Mouse (Mus musculus) forebrain, embryonic 14.5 days (tissue): Measurements from ENCODE around the gene Armcx4. TPM values are rescaled to one million over a fixed set of nuclear protein-coding genes. Genes with fewer than 3 reads are reported as not detected.

ENCODE experiments used
- ATAC-seq: fragments of 200-750 bp; cut with Nextera tagmentation; 2 replicates; pipeline ENCODE4 v1.8.0; 2017; ENCODE audit warnings: mild to moderate bottlenecking, moderate library complexity
- DNase-seq: peaks from one replicate; pipeline ENCODE4 v3.0.0-alpha.2; 2015; ENCODE audit warnings: low spot score
- H3K27ac ChIP-seq: fragments of 300-500 bp; sonication (generic); 2 replicates; pipeline ENCODE4 v1.5.1; 2014; ENCODE audit warnings: low read depth, mild to moderate bottlenecking, control low read depth, low read length, moderate library complexity
- H3K27me3 ChIP-seq: fragments of 300-500 bp; sonication (generic); replicated peaks from 2 replicates; pipeline ENCODE4 v1.6.1; 2014; ENCODE audit warnings: low read length, control low read depth, mixed read lengths; ENCODE audit not compliant: control insufficient read depth, insufficient read depth
- H3K36me3 ChIP-seq: fragments of 300-500 bp; sonication (generic); 2 replicates; pipeline ENCODE4 v1.6.1; 2014; ENCODE audit warnings: low read length, control low read depth; ENCODE audit not compliant: control insufficient read depth, insufficient read depth
- H3K4me1 ChIP-seq: fragments of 300-500 bp; sonication (generic); 2 replicates; pipeline ENCODE4 v1.6.1; 2014; ENCODE audit warnings: antibody characterized with exemption, low read length, control low read depth; ENCODE audit not compliant: control insufficient read depth, insufficient read depth
- H3K4me2 ChIP-seq: fragments of 300-500 bp; sonication (generic); 2 replicates; pipeline ENCODE4 v1.6.1; 2014; ENCODE audit warnings: mild to moderate bottlenecking, control low read depth, low read length
- H3K4me3 ChIP-seq: fragments of 300-500 bp; sonication (generic); 2 replicates; pipeline ENCODE4 v1.5.1; 2014; ENCODE audit warnings: low read depth, low read length, control low read depth
- H3K9ac ChIP-seq: fragments of 300-500 bp; sonication (generic); 2 replicates; pipeline ENCODE4 v1.6.1; 2014; ENCODE audit warnings: mild to moderate bottlenecking, low read length, control low read depth, moderate library complexity
- H3K9me3 ChIP-seq: fragments of 300-500 bp; sonication (generic); replicated peaks from 2 replicates; pipeline ENCODE4 v1.6.1; 2016; ENCODE audit warnings: low read length, control low read depth, mixed read lengths; ENCODE audit not compliant: control insufficient read depth
- WGBS: fragments of 180-500 bp; shearing (Covaris S2); extraction: QIAGEN DNeasy Blood & Tissue Kit; methylation state at CpG from one replicate; pipeline ENCODE4 v1.1.7; 2014; 5-methylcytosine and 5-hydroxymethylcytosine counted together
- polyA plus RNA-seq: library from polyadenylated mRNA; unstranded; fragments of >200 nt; fragmentation: Nextera tagmentation; extraction: Ambion mirVana; gene quantifications from 2 replicates; pipeline ENCODE4 v1.2.1, GENCODE M21; 2014

Armcx4 gene
- polyA plus RNA-seq: 6.0 and 6.2 TPM in 2 replicates

DNA sequence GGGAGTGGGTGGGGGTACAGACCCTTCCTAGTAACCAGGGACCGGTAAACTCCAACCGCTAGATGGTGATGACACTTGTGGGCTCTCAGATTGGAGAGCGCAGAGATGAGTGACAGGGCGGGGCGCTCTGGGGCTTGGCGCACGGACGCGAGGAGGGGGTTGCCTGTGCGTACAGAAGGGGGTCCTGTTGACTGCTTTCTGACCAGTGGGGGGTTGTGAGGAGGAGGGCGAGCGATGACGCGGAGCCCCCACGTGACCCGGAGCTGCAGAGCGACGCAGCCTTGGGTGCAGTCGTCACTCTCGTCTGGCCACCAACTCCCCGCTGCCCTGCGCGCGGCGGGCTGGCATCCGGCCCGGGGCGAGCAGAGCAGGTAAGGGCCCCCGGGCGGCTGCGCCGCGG lies at the start of gene Armcx4:
Armcx4 (plus strand) TSS at position 253 of the 400 bp plus-strand sequence.
- Histone ChIP-seq H3K4me2 (peak within 1 kb of the TSS; percentile 57), H3K4me3 (peak within 1 kb of the TSS; percentile 52), H3K27me3 (no peaks in the 10 kb centered on the region), H3K27ac (peak within 1 kb of the TSS; percentile 90), H3K4me1 (no peaks in the 10 kb centered on the region), H3K9me3 (no peaks in the 10 kb centered on the region), H3K9ac (peak within 1 kb of the TSS; percentile 77), H3K36me3 (peaks cover 30% of the 10 kb centered on the region)
- WGBS: 26% methylated on average over 32 of the region's 33 CpGs
- DNase-seq: peak; percentile 93
- ATAC-seq: peak; percentile 97

DNA sequence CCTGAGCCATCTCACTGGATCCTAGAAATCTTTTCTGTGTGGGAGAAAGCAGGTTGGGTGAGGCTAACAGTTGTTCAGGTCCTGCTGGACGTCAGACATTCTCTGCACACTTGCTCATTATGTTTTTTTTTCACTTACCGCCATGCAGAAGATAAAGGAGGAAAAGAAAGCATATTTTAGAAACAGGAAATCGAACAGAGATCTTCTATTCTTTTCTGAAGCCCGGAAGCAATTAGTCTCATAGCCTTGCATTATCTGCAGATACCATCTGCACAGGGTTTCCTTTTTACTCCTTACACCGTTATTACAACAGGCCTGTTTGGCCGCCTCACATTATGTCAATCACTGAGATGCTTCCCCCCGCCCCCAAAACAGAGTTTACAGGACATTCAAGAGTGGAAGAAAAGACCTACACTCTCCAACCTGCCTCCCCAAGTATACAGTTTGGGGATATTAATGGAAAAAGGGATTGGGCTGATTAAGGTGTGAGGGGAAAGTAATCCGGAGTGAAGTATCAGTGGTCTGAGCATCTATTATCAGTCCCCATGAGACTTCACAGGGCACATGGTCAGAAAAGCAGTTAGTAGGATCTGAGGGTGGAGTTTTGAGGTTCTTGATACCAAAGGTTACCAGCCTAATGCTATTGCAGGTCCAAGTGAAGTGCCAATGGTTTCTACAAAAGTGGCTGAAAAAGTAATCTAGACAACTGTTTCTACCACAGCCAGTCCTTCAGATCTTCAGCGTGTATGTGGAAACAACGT lies 45.1 kb upstream of the Armcx4 start:
- Histone ChIP-seq H3K4me1 (no peaks in the 10 kb centered on the region), H3K4me2 (no peak overlapping the region)

DNA sequence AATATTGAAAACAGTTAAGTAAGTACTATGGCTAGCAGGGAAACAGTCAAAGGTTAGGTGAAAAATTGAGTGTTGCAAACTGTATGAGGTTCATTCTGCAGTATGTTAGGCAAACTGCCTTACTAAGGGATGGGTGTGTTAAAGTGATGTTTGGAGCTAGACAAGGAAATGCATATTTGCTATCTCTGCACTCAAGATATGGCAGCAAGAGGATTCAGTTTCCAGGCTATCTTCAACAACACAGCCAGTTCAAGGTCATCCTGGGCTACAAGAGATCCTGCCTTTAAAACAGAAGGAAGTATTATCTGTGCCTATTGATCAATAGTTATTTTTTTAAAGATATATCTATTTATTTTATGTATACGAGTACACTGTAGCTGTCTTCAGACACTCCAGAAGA lies 40.0 kb upstream of the Armcx4 start:
- Histone ChIP-seq H3K36me3 (no peaks in the 10 kb centered on the region), H3K9ac (no peak overlapping the region), H3K27ac (no peak overlapping the region), H3K27me3 (no peaks in the 10 kb centered on the region), H3K9me3 (no peaks in the 10 kb centered on the region), H3K4me2 (no peak overlapping the region), H3K4me1 (no peaks in the 10 kb centered on the region), H3K4me3 (no peak overlapping the region)
- DNase-seq (no peak), ATAC-seq (no peak)
- 86% methylated on average over 1 of the region's 1 CpGs for WGBS

More for the DNA sequence above, 45.1 kb upstream of the Armcx4 start:
- no peak for ATAC-seq
- Histone ChIP-seq H3K27me3 (no peaks in the 10 kb centered on the region), H3K9me3 (no peaks in the 10 kb centered on the region), H3K4me3 (no peak overlapping the region), H3K9ac (no peak overlapping the region), H3K36me3 (no peaks in the 10 kb centered on the region), H3K27ac (no peak overlapping the region)
- 59% methylated on average over 10 of the region's 10 CpGs for WGBS
- no peak for DNase-seq

DNA sequence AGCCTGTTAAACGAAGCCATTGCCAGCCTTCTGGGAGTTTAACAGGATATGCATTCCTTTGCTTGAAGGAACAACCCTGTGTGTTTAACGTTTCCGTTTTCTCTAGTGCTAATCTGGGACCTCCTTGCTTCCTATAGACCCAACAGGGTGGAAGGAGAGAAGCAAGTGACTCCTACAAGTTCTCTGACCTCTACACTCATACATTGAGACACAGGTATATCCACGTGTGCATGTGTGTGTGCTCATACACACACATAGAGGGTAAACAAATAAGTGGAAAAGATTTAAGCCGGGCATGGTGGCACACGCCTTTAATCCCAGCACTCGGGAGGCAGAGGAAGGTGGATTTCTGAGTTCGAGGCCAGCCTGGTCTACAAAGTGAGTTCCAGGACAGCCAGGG lies 38.9 kb upstream of the Armcx4 start:
- WGBS: 85% methylated on average over 8 of the region's 8 CpGs
- Histone ChIP-seq H3K27me3 (no peaks in the 10 kb centered on the region), H3K4me1 (no peaks in the 10 kb centered on the region), H3K36me3 (no peaks in the 10 kb centered on the region), H3K9me3 (no peaks in the 10 kb centered on the region), H3K4me3 (no peak overlapping the region), H3K27ac (no peak overlapping the region), H3K9ac (no peak overlapping the region), H3K4me2 (no peak overlapping the region)
- ATAC-seq: no peak
- no peak for DNase-seq

DNA sequence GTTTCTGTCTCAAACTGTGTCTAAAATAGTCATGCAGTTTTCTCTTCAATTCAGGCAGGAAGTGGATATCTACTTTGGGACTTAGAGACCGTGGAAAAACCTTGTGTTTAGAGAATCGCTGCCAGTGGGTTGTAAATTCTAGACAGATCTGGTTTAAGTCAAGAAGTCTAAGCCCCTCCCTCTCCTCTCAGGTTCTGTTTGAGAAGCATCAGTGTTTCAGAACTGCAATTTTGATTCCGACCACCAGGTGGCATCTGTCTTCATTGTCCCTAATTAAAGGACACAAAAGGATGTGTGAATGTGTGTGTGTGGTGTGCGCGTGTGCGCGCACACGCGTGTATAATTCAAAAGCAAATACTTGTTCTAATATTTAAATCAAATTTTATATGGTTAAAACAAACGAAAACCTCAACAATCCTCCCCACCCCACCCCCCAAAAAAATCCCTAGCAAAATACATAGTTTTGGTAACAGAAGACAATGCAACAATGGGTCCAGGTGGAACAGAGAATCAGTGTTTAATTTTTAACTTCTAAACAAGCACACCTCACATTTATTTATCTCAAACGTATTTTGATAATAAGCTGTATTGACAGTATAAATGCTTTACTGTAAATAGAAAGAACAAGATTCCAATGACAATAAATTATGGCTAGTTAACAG lies 38.2 kb upstream of the Armcx4 start:
- peak; percentile 81 for ATAC-seq
- DNase-seq: peak; percentile 94
- H3K27ac ChIP-seq: no peak overlapping the region
- H3K4me1 ChIP-seq: no peaks in the 10 kb centered on the region
- H3K27me3 ChIP-seq: no peaks in the 10 kb centered on the region
- H3K9me3 ChIP-seq: no peaks in the 10 kb centered on the region
- WGBS: 23% methylated on average over 11 of the region's 11 CpGs
- H3K9ac ChIP-seq: no peak overlapping the region
- no peak overlapping the region for H3K4me3 ChIP-seq
- H3K36me3 ChIP-seq: no peaks in the 10 kb centered on the region
- H3K4me2 ChIP-seq: no peak overlapping the region

DNA sequence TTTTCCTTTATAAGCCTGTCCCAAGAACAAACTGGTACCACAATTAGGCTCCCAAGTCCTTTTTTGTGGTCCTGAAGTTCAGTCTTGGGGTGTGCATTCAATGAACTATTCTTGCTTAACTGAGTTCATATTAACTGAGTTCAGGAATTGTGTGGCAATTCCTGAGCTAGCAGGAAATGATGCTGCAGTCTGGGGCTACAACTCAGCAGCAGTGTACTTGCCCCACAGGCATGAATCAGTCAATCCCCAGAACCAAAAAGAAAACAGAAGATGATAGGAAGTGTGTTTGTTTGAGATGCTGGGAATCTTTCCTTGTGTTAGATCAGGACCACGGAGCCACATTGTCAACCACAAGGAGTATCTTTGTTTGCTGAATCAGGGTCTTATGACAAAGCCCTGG lies 34.3 kb upstream of the Armcx4 start:
- no peak for DNase-seq
- 61% methylated on average over 1 of the region's 1 CpGs for WGBS

DNA sequence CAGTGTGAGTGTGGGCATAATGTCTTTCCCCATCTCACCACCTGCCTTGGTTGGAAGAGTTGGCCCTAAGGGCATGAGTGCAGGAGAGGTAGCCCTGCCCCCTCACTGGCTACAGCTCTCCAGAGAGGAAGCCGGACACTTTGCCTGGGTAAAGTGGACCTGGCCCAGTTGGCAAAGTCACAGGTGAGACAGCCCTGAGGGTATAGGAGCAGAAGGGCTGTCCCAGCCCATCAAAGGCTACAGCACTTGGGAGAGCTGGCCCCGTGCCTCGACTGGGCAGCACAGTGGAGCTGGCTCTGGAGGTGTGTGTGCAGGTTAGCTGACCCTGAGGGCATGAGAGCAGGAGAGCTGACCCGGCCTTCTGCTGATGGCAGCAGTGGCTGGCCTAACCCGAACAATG lies 24.7 kb upstream of the Armcx4 start:
- WGBS: 78% methylated on average over 5 of the region's 5 CpGs
- Histone ChIP-seq H3K27ac (no peak overlapping the region), H3K9me3 (no peaks in the 10 kb centered on the region), H3K36me3 (no peaks in the 10 kb centered on the region), H3K4me1 (no peaks in the 10 kb centered on the region), H3K27me3 (no peaks in the 10 kb centered on the region), H3K4me2 (no peak overlapping the region), H3K9ac (no peak overlapping the region), H3K4me3 (no peak overlapping the region)
- DNase-seq: no peak
- ATAC-seq: no peak

More for the DNA sequence above, 34.3 kb upstream of the Armcx4 start:
- H3K27ac ChIP-seq: no peak overlapping the region
- no peak overlapping the region for H3K4me2 ChIP-seq
- ATAC-seq: no peak
- no peaks in the 10 kb centered on the region for H3K36me3 ChIP-seq
- H3K27me3 ChIP-seq: no peaks in the 10 kb centered on the region
- H3K4me3 ChIP-seq: no peak overlapping the region
- no peak overlapping the region for H3K9ac ChIP-seq
- H3K4me1 ChIP-seq: no peaks in the 10 kb centered on the region
- H3K9me3 ChIP-seq: no peaks in the 10 kb centered on the region

DNA sequence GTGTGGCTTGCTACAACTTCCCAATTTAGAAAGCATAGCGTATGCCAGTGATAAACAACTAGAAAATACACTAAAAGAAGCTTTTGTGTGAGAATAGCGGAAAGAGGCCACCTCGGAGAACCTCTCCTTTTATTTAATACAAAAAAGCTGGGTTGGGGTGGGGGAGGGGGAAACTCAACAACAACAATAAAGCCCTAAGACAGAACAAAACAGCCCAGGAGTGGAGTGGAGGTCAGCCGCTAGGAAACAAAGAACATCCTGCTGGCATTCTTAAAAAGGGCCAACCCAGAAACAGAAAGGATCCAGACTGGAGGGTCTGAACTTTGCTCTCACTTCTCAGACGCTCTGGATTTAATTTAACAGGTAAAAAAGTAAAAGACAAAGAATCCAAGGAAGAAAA lies 11.3 kb upstream of the Armcx4 start:
- Histone ChIP-seq H3K9ac (no peak overlapping the region), H3K9me3 (no peaks in the 10 kb centered on the region), H3K36me3 (no peaks in the 10 kb centered on the region), H3K4me2 (no peak overlapping the region), H3K4me3 (no peak overlapping the region), H3K27me3 (no peaks in the 10 kb centered on the region), H3K27ac (no peak overlapping the region; the same call in 1 of the 2 replicates), H3K4me1 (no peaks in the 10 kb centered on the region)
- DNase-seq (peak; percentile 38), ATAC-seq (no peak)
- 26% methylated on average over 5 of the region's 5 CpGs for WGBS

DNA sequence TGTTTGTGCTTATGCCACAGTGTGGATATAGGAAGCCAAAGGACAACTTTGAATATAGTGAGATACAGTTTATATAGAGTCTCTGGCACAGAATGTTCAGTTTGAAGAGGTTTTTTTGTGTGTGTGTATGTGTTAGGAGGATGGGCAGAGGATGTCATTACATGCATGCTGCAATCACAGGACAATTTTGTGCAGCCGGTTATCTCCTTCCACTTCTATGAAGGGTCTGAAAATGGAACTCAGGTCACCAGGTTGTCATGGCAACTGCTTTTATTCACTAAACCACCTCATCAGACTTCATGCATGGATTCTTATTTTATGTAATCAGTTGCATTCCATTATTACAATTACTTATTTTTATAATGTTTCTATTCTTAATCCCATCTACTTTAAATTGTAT lies 10.4 kb upstream of the Armcx4 start:
- WGBS: 54% methylated on average over 1 of the region's 1 CpGs
- H3K4me1 ChIP-seq: no peaks in the 10 kb centered on the region
- no peak overlapping the region for H3K9ac ChIP-seq
- H3K27ac ChIP-seq: no peak overlapping the region
- ATAC-seq (no peak), DNase-seq (peak; percentile 41)
- H3K27me3 ChIP-seq: no peaks in the 10 kb centered on the region
- no peak overlapping the region for H3K4me3 ChIP-seq
- no peaks in the 10 kb centered on the region for H3K36me3 ChIP-seq
- H3K4me2 ChIP-seq: no peak overlapping the region
- no peaks in the 10 kb centered on the region for H3K9me3 ChIP-seq
